Comparison of ENCODE assay signal across 23 mouse cellular contexts in the genomic region with DNA sequence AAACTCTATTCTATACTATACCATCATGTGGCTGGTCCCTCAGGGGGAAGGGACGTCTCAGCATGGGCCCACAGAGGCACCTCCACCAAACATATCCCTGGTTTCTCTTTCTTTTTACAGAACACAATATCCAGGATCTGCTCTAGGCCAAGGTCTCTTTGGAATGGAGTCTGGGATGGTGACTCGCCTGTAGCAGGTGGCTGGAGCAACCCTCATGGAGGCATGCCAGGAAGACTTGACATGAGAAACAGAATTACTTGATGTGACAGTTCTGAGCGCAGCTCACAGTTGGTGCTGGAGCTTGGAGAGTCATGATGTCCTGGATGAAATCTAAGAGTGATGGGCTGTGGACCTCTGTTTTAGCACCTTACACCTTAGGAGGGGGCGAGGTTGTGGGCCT.
DNase-seq lines count a peak whose midpoint lies in the region; TF ChIP-seq lines count a peak whose summit lies in the region.
"Had no signal": no experiment of that assay in that cellular context is flagged by ENCODE, and none has a peak within 500 bp of the region (broad histone marks: within the 10 kb centered on the region; RNA-seq: fewer than 3 reads in every experiment).

No protein-coding gene starts in this region.

- no peak for TF ChIP-seq CTCF in lung, adult 2 months (IDR thresholded peaks at IDR 0.05; ENCODE audit: insufficient read depth, low read length)

- H3K4me3 ChIP-seq in lung, adult 2 months (replicated peaks; ENCODE audit: extremely low read depth, low read depth, low read length): no peak overlapping the region
- H3K4me3 ChIP-seq: forebrain, embryonic 13.5 days; heart, embryonic 10.5 days; hindbrain, embryonic 13.5 days; liver, embryonic 15.5 days; lung, embryonic 15.5 days; midbrain, embryonic 12.5 days had no signal

- 74% methylated on average over 4 of the region's 4 CpGs for WGBS in lung, adult 2 months

- H3K4me1 ChIP-seq in lung, adult 2 months (ENCODE audit: control insufficient read depth, insufficient read depth, low read length): no peaks in the 10 kb centered on the region
- H3K4me1 ChIP-seq: forebrain, embryonic 13.5 days; heart, embryonic 10.5 days; hindbrain, embryonic 13.5 days; liver, embryonic 15.5 days; lung, embryonic 15.5 days; midbrain, embryonic 12.5 days had no signal

- intact Hi-C loops in left cerebral cortex, postnatal 4 days (cut with DNase I): no loop called here
- intact Hi-C loops in left cerebral cortex, postnatal 10 days (cut with DNase I): no loop called here

- peak; percentile 68 for DNase-seq in left cerebral cortex, postnatal 4 days
- no peak for DNase-seq in left cerebral cortex, postnatal 10 days (ENCODE audit: extremely low spot score in 1 of 2, low spot score in 2 of 2)
- DNase-seq in cerebellum, adult 18-20 months: peak; percentile 66 to 74
- peak; percentile 87 to 88 for DNase-seq in cerebellum, postnatal 10 days
- no peak for DNase-seq in spleen, postnatal 10 days (ENCODE audit: low spot score in 2 of 2)
- no peak for DNase-seq in adrenal gland, postnatal 4 days (ENCODE audit: low spot score in 2 of 2)
- no peak for DNase-seq in lung, adult 2 months
- DNase-seq: adrenal gland, postnatal 10 days; gastrocnemius, postnatal 25 days; heart, adult 11 months; heart, postnatal 36 days; kidney, adult 9 months; kidney, postnatal 10 days; layer of hippocampus, postnatal 36 days; right cerebral cortex, postnatal 25 days; thymus, adult 18-20 months; thymus, postnatal 25 days had no signal

- no peak for TF ChIP-seq POLR2A in lung, adult 2 months (IDR thresholded peaks at IDR 0.05; ENCODE audit: borderline replicate concordance, extremely low read depth, low read depth, low read length)

Comparison
In these comparisons a context has a peak if more than half of its experiments do, and no peak if none do; other contexts are left out.
1. DNase-seq: peak in left cerebral cortex, postnatal 4 days (single experiment), cerebellum, adult 18-20 months (2 of 2) and cerebellum, postnatal 10 days (2 of 2); none in left cerebral cortex, postnatal 10 days (0 of 2), spleen, postnatal 10 days (0 of 2), adrenal gland, postnatal 4 days (0 of 2) and lung, adult 2 months (single experiment).